Mouse (Mus musculus): ENCODE data around the gene Olfr122. TPM values are rescaled to one million over a fixed set of nuclear protein-coding genes. Genes with fewer than 3 reads are reported as not detected.

The Olfr122 gene
- not detected in 2 replicates for polyA plus RNA-seq (2012; rRNA removed)

GRCm38 (mm10) chr17:37768307-37768706 lies at the start of gene Olfr122:
Gene Olfr122 (plus strand): TSS chr17:37768607.

GRCm38 (mm10) chr17:37721508-37721907 lies 46.9 kb upstream of the Olfr122 start, which contains the start of gene Olfr120:
Gene Olfr120 (plus strand): TSS chr17:37721808.

GRCm38 (mm10) chr17:37793229-37793628 lies 24.8 kb downstream of the Olfr122 start, which contains the start of gene Olfr123:
Gene Olfr123 (plus strand): TSS chr17:37793529.

GRCm38 (mm10) chr17:37799588-37799987 lies 31.2 kb downstream of the Olfr122 start, which contains the start of gene Olfr124:
Gene Olfr124 (plus strand): TSS chr17:37799888.

Other genes starting within 250 kb of the Olfr122 start
- gene Olfr112, start 199.2 kb upstream of the Olfr122 start, polyA plus RNA-seq (2012; rRNA removed), result not detected in 2 replicates
- not detected in 2 replicates for gene Olfr113, start 190.9 kb upstream of the Olfr122 start, polyA plus RNA-seq (2012; rRNA removed)
- not detected in 2 replicates for gene Olfr114, start 175.9 kb upstream of the Olfr122 start, polyA plus RNA-seq (2012; rRNA removed)
- not detected in 2 replicates for gene Olfr115, start 141.5 kb upstream of the Olfr122 start, polyA plus RNA-seq (2012; rRNA removed)
- not detected in 2 replicates for gene Olfr116, start 141.4 kb upstream of the Olfr122 start, polyA plus RNA-seq (2012; rRNA removed)
- not detected in 2 replicates for gene Olfr117, start 104.8 kb upstream of the Olfr122 start, polyA plus RNA-seq (2012; rRNA removed)
- not detected in 2 replicates for gene Olfr118, start 101.6 kb upstream of the Olfr122 start, polyA plus RNA-seq (2012; rRNA removed)
- not detected in 2 replicates for gene Olfr119, start 72.0 kb upstream of the Olfr122 start, polyA plus RNA-seq (2012; rRNA removed)
- gene Olfr120, start 46.8 kb upstream of the Olfr122 start, polyA plus RNA-seq (2012; rRNA removed), result not detected in 2 replicates
- gene Olfr121, start 19.8 kb upstream of the Olfr122 start, polyA plus RNA-seq (2012; rRNA removed), result not detected in 2 replicates
- gene Olfr123, start 24.9 kb downstream of the Olfr122 start, polyA plus RNA-seq (2012; rRNA removed), result not detected in 2 replicates
- gene Olfr124, start 31.3 kb downstream of the Olfr122 start, polyA plus RNA-seq (2012; rRNA removed), result not detected in 2 replicates
- not detected in 2 replicates for gene Olfr125, start 64.3 kb downstream of the Olfr122 start, polyA plus RNA-seq (2012; rRNA removed)
- not detected in 2 replicates for gene Olfr126, start 78.9 kb downstream of the Olfr122 start, polyA plus RNA-seq (2012; rRNA removed)
- gene Olfr127, start 131.8 kb downstream of the Olfr122 start, polyA plus RNA-seq (2012; rRNA removed), result not detected in 2 replicates
- not detected in 2 replicates for gene Olfr128, start 151.9 kb downstream of the Olfr122 start, polyA plus RNA-seq (2012; rRNA removed)
- not detected in 2 replicates for gene Olfr761, start 184.5 kb downstream of the Olfr122 start, polyA plus RNA-seq (2012; rRNA removed)

Measured in ovary, adult 2 months (tissue).